In genomic region chr19:40187160-40187559, GRCm38 (mm10) we compare ENCODE assay signal across 39 mouse cellular contexts. TPM values are rescaled to one million over a fixed set of nuclear protein-coding genes. Genes with fewer than 3 reads are reported as not detected.
DNase-seq lines count a peak whose midpoint lies in the region; ATAC-seq and TF ChIP-seq lines count a peak whose summit lies in the region.
"Had no signal": no experiment of that assay in that cellular context is flagged by ENCODE, and none has a peak within 500 bp of the region (broad histone marks: within the 10 kb centered on the region; RNA-seq: fewer than 3 reads in every experiment).

TSS of gene Cyp2c70 (minus strand) at chr19:40187333.

- H3K4me3 ChIP-seq in intestine, embryonic 16.5 days (ENCODE audit: low read length) = no peak within 1 kb of the TSS
- H3K4me3 ChIP-seq in liver, embryonic 15.5 days (replicated peaks) = 0 out of 2 replicates have a peak within 1 kb of the TSS, but pooled peaks have one; percentile 7
- H3K4me3 ChIP-seq in stomach, postnatal 0 days (ENCODE audit: low read depth, low read length) = no peak within 1 kb of the TSS
- no peak within 1 kb of the TSS for H3K4me3 ChIP-seq in hindbrain, embryonic 14.5 days (replicated peaks; ENCODE audit: low read length)
- no peak within 1 kb of the TSS for H3K4me3 ChIP-seq in kidney, embryonic 15.5 days (replicated peaks)
- H3K4me3 ChIP-seq: embryonic facial prominence, embryonic 13.5 days; erythroblast, embryonic 14.5 days; gastrocnemius, adult 2 months; hindbrain, embryonic 12.5 days; lung, embryonic 15.5 days; megakaryocyte, embryonic 14.5 days; midbrain, embryonic 12.5 days; neural tube, embryonic 13.5 days had no signal

- no peaks in the 10 kb centered on the region for H3K27me3 ChIP-seq in intestine, embryonic 16.5 days (replicated peaks; ENCODE audit: control insufficient read depth, insufficient read depth, low read length)
- no peaks in the 10 kb centered on the region for H3K27me3 ChIP-seq in liver, embryonic 15.5 days
- H3K27me3 ChIP-seq in stomach, postnatal 0 days (ENCODE audit: control insufficient read depth, insufficient read depth, low read length) = no peaks in the 10 kb centered on the region
- no peaks in the 10 kb centered on the region for H3K27me3 ChIP-seq in hindbrain, embryonic 14.5 days (ENCODE audit: control insufficient read depth, insufficient read depth, low read length)
- no peaks in the 10 kb centered on the region for H3K27me3 ChIP-seq in kidney, embryonic 15.5 days
- H3K27me3 ChIP-seq: CH12.LX; embryonic facial prominence, embryonic 13.5 days; hindbrain, embryonic 12.5 days; lung, embryonic 15.5 days; megakaryocyte, embryonic 14.5 days; midbrain, embryonic 12.5 days; neural tube, embryonic 13.5 days had no signal

- no peaks in the 10 kb centered on the region for H3K4me1 ChIP-seq in intestine, embryonic 16.5 days (ENCODE audit: control insufficient read depth, insufficient read depth, low read length)
- no peaks in the 10 kb centered on the region for H3K4me1 ChIP-seq in liver, embryonic 15.5 days (replicated peaks)
- no peaks in the 10 kb centered on the region for H3K4me1 ChIP-seq in stomach, postnatal 0 days (replicated peaks; ENCODE audit: control insufficient read depth, insufficient read depth)
- no peaks in the 10 kb centered on the region for H3K4me1 ChIP-seq in hindbrain, embryonic 14.5 days (replicated peaks; ENCODE audit: control insufficient read depth, insufficient read depth, low read length)
- no peaks in the 10 kb centered on the region for H3K4me1 ChIP-seq in kidney, embryonic 15.5 days
- H3K4me1 ChIP-seq: embryonic facial prominence, embryonic 13.5 days; hindbrain, embryonic 12.5 days; lung, embryonic 15.5 days; megakaryocyte, embryonic 14.5 days; midbrain, embryonic 12.5 days; neural tube, embryonic 13.5 days had no signal

- TF ChIP-seq EP300 in stomach, postnatal 0 days (optimal IDR thresholded peaks at IDR 0.05) = no peak

- DNase-seq in adrenal gland, postnatal 10 days = no peak
- DNase-seq in adrenal gland, postnatal 4 days (ENCODE audit: low spot score in 2 of 2) = no peak
- no peak for DNase-seq in stomach, postnatal 0 days (ENCODE audit: low spot score)
- DNase-seq in hindbrain, embryonic 14.5 days (ENCODE audit: low spot score) = no peak
- DNase-seq: adrenal gland, postnatal 25 days; cerebellum, adult 2 months; cerebellum, postnatal 36 days; embryo, embryonic 11 days; gastrocnemius, adult 2 months; gastrocnemius, postnatal 36 days; heart, adult 18-20 months; heart, postnatal 36 days; kidney, adult 2 months; kidney, postnatal 4 days; layer of hippocampus, postnatal 36 days; left cerebral cortex, postnatal 4 days; right cerebral cortex, postnatal 4 days; thymus, postnatal 14 days had no signal

- H3K27ac ChIP-seq in intestine, embryonic 16.5 days (ENCODE audit: low read length) = peak within 1 kb of the TSS; percentile 59; the same call in 1 of the 2 replicates
- peak within 1 kb of the TSS; percentile 25; the same call in 1 of the 2 replicates for H3K27ac ChIP-seq in liver, embryonic 15.5 days (replicated peaks)
- no peak within 1 kb of the TSS for H3K27ac ChIP-seq in stomach, postnatal 0 days (replicated peaks)
- no peak within 1 kb of the TSS for H3K27ac ChIP-seq in hindbrain, embryonic 14.5 days
- H3K27ac ChIP-seq in kidney, embryonic 15.5 days = no peak within 1 kb of the TSS
- H3K27ac ChIP-seq: embryonic facial prominence, embryonic 13.5 days; gastrocnemius, adult 2 months; hindbrain, embryonic 12.5 days; kidney, postnatal 0 days; lung, embryonic 15.5 days; midbrain, embryonic 12.5 days; neural tube, embryonic 13.5 days had no signal

- no peak within 1 kb of the TSS for H3K9ac ChIP-seq in intestine, embryonic 16.5 days (ENCODE audit: low read depth, low read length)
- no peak within 1 kb of the TSS for H3K9ac ChIP-seq in liver, embryonic 15.5 days
- no peak within 1 kb of the TSS for H3K9ac ChIP-seq in stomach, postnatal 0 days (ENCODE audit: low read length)
- no peak within 1 kb of the TSS for H3K9ac ChIP-seq in hindbrain, embryonic 14.5 days
- H3K9ac ChIP-seq in kidney, embryonic 15.5 days = no peak within 1 kb of the TSS
- H3K9ac ChIP-seq: embryonic facial prominence, embryonic 13.5 days; hindbrain, embryonic 12.5 days; lung, embryonic 15.5 days; midbrain, embryonic 12.5 days; neural tube, embryonic 13.5 days had no signal

- TF ChIP-seq CTCF in stomach, postnatal 0 days (IDR thresholded peaks at IDR 0.05; ENCODE audit: low read depth) = no peak

- H3K9me3 ChIP-seq in intestine, embryonic 16.5 days (ENCODE audit: control insufficient read depth, low read length) = no peaks in the 10 kb centered on the region
- H3K9me3 ChIP-seq in liver, embryonic 15.5 days (replicated peaks) = no peaks in the 10 kb centered on the region
- no peaks in the 10 kb centered on the region for H3K9me3 ChIP-seq in stomach, postnatal 0 days (ENCODE audit: control insufficient read depth, low read length)
- no peaks in the 10 kb centered on the region for H3K9me3 ChIP-seq in hindbrain, embryonic 14.5 days (ENCODE audit: control insufficient read depth, low read length)
- H3K9me3 ChIP-seq in kidney, embryonic 15.5 days (replicated peaks) = no peaks in the 10 kb centered on the region
- H3K9me3 ChIP-seq: embryonic facial prominence, embryonic 13.5 days; hindbrain, embryonic 12.5 days; lung, embryonic 15.5 days; megakaryocyte, embryonic 14.5 days; midbrain, embryonic 12.5 days; neural tube, embryonic 13.5 days had no signal

- H3K4me2 ChIP-seq in intestine, embryonic 16.5 days (ENCODE audit: low read depth, low read length) = no peak within 1 kb of the TSS
- H3K4me2 ChIP-seq in liver, embryonic 15.5 days = peak within 1 kb of the TSS; percentile 30
- no peak within 1 kb of the TSS for H3K4me2 ChIP-seq in stomach, postnatal 0 days (replicated peaks; ENCODE audit: low read depth)
- H3K4me2 ChIP-seq in hindbrain, embryonic 14.5 days (replicated peaks) = no peak within 1 kb of the TSS
- no peak within 1 kb of the TSS for H3K4me2 ChIP-seq in kidney, embryonic 15.5 days
- H3K4me2 ChIP-seq: embryonic facial prominence, embryonic 13.5 days; heart, embryonic 11.5 days; hindbrain, embryonic 12.5 days; lung, embryonic 15.5 days; midbrain, embryonic 12.5 days; neural tube, embryonic 13.5 days had no signal

- H3K36me3 ChIP-seq in intestine, embryonic 16.5 days (ENCODE audit: control insufficient read depth, insufficient read depth, low read length) = no peaks in the 10 kb centered on the region
- no peaks in the 10 kb centered on the region for H3K36me3 ChIP-seq in liver, embryonic 15.5 days (replicated peaks)
- no peaks in the 10 kb centered on the region for H3K36me3 ChIP-seq in stomach, postnatal 0 days (ENCODE audit: control insufficient read depth, insufficient read depth, low read length)
- no peaks in the 10 kb centered on the region for H3K36me3 ChIP-seq in hindbrain, embryonic 14.5 days (replicated peaks; ENCODE audit: control insufficient read depth, insufficient read depth)
- no peaks in the 10 kb centered on the region for H3K36me3 ChIP-seq in kidney, embryonic 15.5 days
- H3K36me3 ChIP-seq: embryonic facial prominence, embryonic 13.5 days; hindbrain, embryonic 12.5 days; lung, embryonic 15.5 days; midbrain, embryonic 12.5 days; neural tube, embryonic 13.5 days had no signal

- 48% methylated on average over 5 of the region's 5 CpGs for WGBS in intestine, embryonic 16.5 days
- 44% methylated on average over 5 of the region's 5 CpGs for WGBS in liver, embryonic 15.5 days (ENCODE audit: insufficient replicate concordance)
- 27% methylated on average over 5 of the region's 5 CpGs for WGBS in stomach, postnatal 0 days
- 86% methylated on average over 5 of the region's 5 CpGs for WGBS in hindbrain, embryonic 14.5 days
- 76% methylated on average over 5 of the region's 5 CpGs for WGBS in kidney, embryonic 15.5 days

- peak; percentile 88 for ATAC-seq in intestine, embryonic 16.5 days
- ATAC-seq in liver, embryonic 15.5 days (ENCODE audit: insufficient read depth) = peak; percentile 52; the same call in 1 of the 2 replicates
- peak; percentile 49; the same call in 1 of the 2 replicates for ATAC-seq in stomach, postnatal 0 days (ENCODE audit: low FRiP score, low TSS enrichment)
- no peak for ATAC-seq in hindbrain, embryonic 14.5 days (ENCODE audit: low FRiP score)
- no peak for ATAC-seq in kidney, embryonic 15.5 days (replicated peaks; ENCODE audit: low FRiP score)
- ATAC-seq: forebrain, embryonic 16.5 days had no signal

RNA-seq across cellular contexts. Expression of gene Cyp2c70, which starts in this region (rescaled TPM):
- total RNA-seq in adrenal gland, postnatal 10 days (2021) = 10 to 100 TPM; 17.4 to 37.8 TPM
- 10 to 100 TPM in 1 of 2 experiments, 1 to 10 TPM in 1; 1.3 to 11.1 TPM for total RNA-seq in adrenal gland, postnatal 4 days (2021)
- 6.9 and 7.8 TPM in 2 replicates for polyA plus RNA-seq in intestine, embryonic 16.5 days (2015; fragmentation: Nextera tagmentation; extraction: Ambion mirVana)
- polyA plus RNA-seq in liver, embryonic 15.5 days (2015; fragmentation: Nextera tagmentation; extraction: Ambion mirVana) = 24.4 and 28.9 TPM in 2 replicates
- polyA plus RNA-seq in stomach, postnatal 0 days (2015; fragmentation: Nextera tagmentation; extraction: Ambion mirVana) = 0.67 and 0.93 TPM in 2 replicates
- not detected in 2 replicates for polyA plus RNA-seq in hindbrain, embryonic 14.5 days (2014; fragmentation: Nextera tagmentation; extraction: Ambion mirVana)
- 0.35 TPM in 1 of 2 replicates, not detected in the other for polyA plus RNA-seq in kidney, embryonic 15.5 days (2015; fragmentation: Nextera tagmentation; extraction: Ambion mirVana)
- total RNA-seq: CH12.LX; ES-E14; gastrocnemius, adult 2 months; gastrocnemius, postnatal 36 days had no signal
- polyA plus RNA-seq: C2C12; cerebellum, adult 2 months; embryonic facial prominence, embryonic 13.5 days; erythroblast, embryonic 14.5 days; forebrain, embryonic 11.5 days; forebrain, embryonic 16.5 days; heart, embryonic 11.5 days; heart, embryonic 16.5 days; hindbrain, embryonic 12.5 days; kidney, adult 2 months; kidney, postnatal 0 days; limb, embryonic 14.5 days; lung, embryonic 15.5 days; midbrain, embryonic 12.5 days; neural tube, embryonic 13.5 days; spleen, adult 2 months; urinary bladder, adult 2 months had no signal

Comparison
In these comparisons a context has a peak if more than half of its experiments do, and no peak if none do; other contexts are left out.
1. Peak in ATAC-seq in stomach, postnatal 0 days; RNA of the gene not detected or under 1 TPM.
2. ATAC-seq: peak in intestine, embryonic 16.5 days (single experiment) and liver, embryonic 15.5 days (single experiment); none in hindbrain, embryonic 14.5 days (single experiment) and kidney, embryonic 15.5 days (single experiment).
3. H3K27ac ChIP-seq: peak in intestine, embryonic 16.5 days (single experiment) and liver, embryonic 15.5 days (single experiment); none in stomach, postnatal 0 days (single experiment), hindbrain, embryonic 14.5 days (single experiment) and kidney, embryonic 15.5 days (single experiment).